Mouse (Mus musculus) CH12.LX (cell line): ENCODE data around the gene Grid1. TPM values are rescaled to one million over a fixed set of nuclear protein-coding genes. Genes with fewer than 3 reads are reported as not detected.

ENCODE experiments used
- DNase-seq: peaks from one replicate; pipeline ENCODE4 v3.0.0-alpha.2; 2013; ENCODE audit errors: extremely low read depth
- H3K27ac ChIP-seq: 2 replicates; pipeline ENCODE4 v1.5.1; 2012; ENCODE audit warnings: low read depth, mild to moderate bottlenecking, control low read depth, moderate library complexity; ENCODE audit not compliant: insufficient read depth
- H3K27me3 ChIP-seq: replicated peaks from 2 replicates; pipeline ENCODE3; 2012; ENCODE audit warnings: inconsistent platforms
- H3K36me3 ChIP-seq, 2 experiments: replicated peaks in 1 of 2; 2 replicates each; pipeline versions ENCODE3 to v1.6.1; 2012; ENCODE audit warnings: inconsistent platforms in 1 of 2, low read length in 1 of 2, mild to moderate bottlenecking in 1 of 2, mixed read lengths in 1 of 2, moderate library complexity in 1 of 2; ENCODE audit not compliant: control insufficient read depth in 1 of 2, insufficient read depth in 1 of 2
- H3K4me1 ChIP-seq, 2 experiments: 2 replicates each; pipeline ENCODE4 v1.6.1; 2012; ENCODE audit warnings: inconsistent platforms in 1 of 2, moderate library complexity in 1 of 2; ENCODE audit not compliant: insufficient read depth in 2 of 2, control insufficient read depth in 1 of 2
- H3K4me2 ChIP-seq: 2 replicates; pipeline ENCODE4 v1.6.1; 2012; ENCODE audit warnings: low read depth, mild to moderate bottlenecking, control low read depth; ENCODE audit not compliant: poor library complexity, insufficient read depth, severe bottlenecking
- H3K4me3 ChIP-seq, 3 experiments: fragments of 150-350 bp in 1 of 3; sonication (generic) in 1 of 3; replicated peaks in 1 of 3; 2 replicates each; pipeline versions ENCODE3 to v1.5.1; 2011 to 2012; ENCODE audit warnings: low read depth in 2 of 3, low read length in 2 of 3, mild to moderate bottlenecking in 2 of 3, moderate library complexity in 2 of 3, control low read depth in 1 of 3, improper control_type of control experiment in 1 of 3, inconsistent platforms in 1 of 3, mixed read lengths in 1 of 3; ENCODE audit not compliant: poor library complexity in 1 of 3
- H3K79me2 ChIP-seq: replicated peaks from 2 replicates; pipeline ENCODE4 v1.6.1; 2012; ENCODE audit warnings: mild to moderate bottlenecking, moderate library complexity; ENCODE audit not compliant: control insufficient read depth, poor library complexity, insufficient read depth, severe bottlenecking; ENCODE audit errors: extremely low read depth
- H3K9ac ChIP-seq: 2 replicates; pipeline ENCODE4 v1.6.1; 2012; ENCODE audit warnings: low read depth, mild to moderate bottlenecking, control low read depth, moderate library complexity; ENCODE audit not compliant: insufficient read depth
- H3K9me3 ChIP-seq: replicated peaks from 2 replicates; pipeline ENCODE3; 2012; ENCODE audit warnings: low read length, inconsistent platforms, mixed read lengths
- CHD1 ChIP-seq: IDR thresholded peaks from 2 replicates; pipeline ENCODE4 v1.6.1; 2012; ENCODE audit warnings: low read depth, low read length, improper control_type of control experiment, inconsistent platforms
- HCFC1 ChIP-seq: IDR thresholded peaks from 2 replicates; pipeline ENCODE4 v1.6.1; 2012; ENCODE audit warnings: low read depth, mild to moderate bottlenecking, inconsistent platforms, low read length, improper control_type of control experiment
- IRF4 ChIP-seq: IDR thresholded peaks from 2 replicates; pipeline ENCODE4 v1.6.1; 2014; ENCODE audit warnings: low read depth, mild to moderate bottlenecking, inconsistent platforms, low read length, improper control_type of control experiment
- JUND ChIP-seq: conservative IDR thresholded peaks from 2 replicates; pipeline ENCODE4 v1.6.1; 2011; ENCODE audit warnings: low read depth, low read length, improper control_type of control experiment
- KAT2A ChIP-seq: IDR thresholded peaks from 2 replicates; pipeline ENCODE4 v1.6.1; 2012; ENCODE audit warnings: low read length, improper control_type of control experiment, inconsistent platforms; ENCODE audit not compliant: insufficient replicate concordance
- MYC ChIP-seq: IDR thresholded peaks from 2 replicates; pipeline ENCODE4 v1.6.1; 2011; ENCODE audit warnings: low read depth, mild to moderate bottlenecking, improper control_type of control experiment, low read length
- NRF1 ChIP-seq: IDR thresholded peaks from 2 replicates; pipeline ENCODE4 v1.6.1; 2014; ENCODE audit warnings: low read depth, mild to moderate bottlenecking, inconsistent platforms, low read length, improper control_type of control experiment, moderate library complexity
- RAD21 ChIP-seq: IDR thresholded peaks from 2 replicates; pipeline ENCODE4 v1.6.1; 2011; ENCODE audit warnings: low read depth, mild to moderate bottlenecking, low read length, improper control_type of control experiment, moderate library complexity
- SIN3A ChIP-seq: IDR thresholded peaks from 2 replicates; pipeline ENCODE4 v1.6.1; 2012; ENCODE audit warnings: low read length, improper control_type of control experiment, inconsistent platforms
- ZKSCAN1 ChIP-seq: IDR thresholded peaks from 2 replicates; pipeline ENCODE4 v1.6.1; 2012; ENCODE audit warnings: low read depth, inconsistent platforms, low read length, improper control_type of control experiment, borderline replicate concordance
- ZNF384 ChIP-seq: IDR thresholded peaks from 2 replicates; pipeline ENCODE4 v1.6.1; 2012; ENCODE audit warnings: low read depth, low read length, improper control_type of control experiment, inconsistent platforms
- dilution Hi-C: fragments of 300-500 bp; cut with MboI; formaldehyde crosslinking; loops from 2 replicates; pipeline ENCODE4 v1.14.3; 2020; ENCODE audit warnings: low sequenced_read_pairs; ENCODE audit not compliant: extremely low pct_unique_long_range_greater_than_20kb, extremely low pct_ligation_motif_present
- in situ Hi-C: fragments of 300-500 bp; cut with MboI; formaldehyde crosslinking; loops from 3 replicates; pipeline ENCODE4 v1.14.3; 2019; ENCODE audit warnings: low sequenced_read_pairs, low pct_ligation_motif_present, low pct_unique_long_range_greater_than_20kb, mixed read lengths
- polyA plus RNA-seq: library from polyadenylated mRNA; unstranded; fragments of >175 nt; gene quantifications from 2 replicates; pipeline ENCODE4 v1.2.1, GENCODE M21; 2012; ENCODE audit warnings: low read depth; ENCODE audit not compliant: insufficient read length
- total RNA-seq, 2 experiments: library from RNA; depleted of rRNA; stranded (reverse); fragments of 300-350 nt in 1 of 2; fragments of >200 nt in 1 of 2; gene quantifications; 2 replicates each; pipeline ENCODE4 v1.2.3; 2012 to 2014

Grid1 gene
- total and polyA plus RNA-seq, 3 experiments: not detected

DNA sequence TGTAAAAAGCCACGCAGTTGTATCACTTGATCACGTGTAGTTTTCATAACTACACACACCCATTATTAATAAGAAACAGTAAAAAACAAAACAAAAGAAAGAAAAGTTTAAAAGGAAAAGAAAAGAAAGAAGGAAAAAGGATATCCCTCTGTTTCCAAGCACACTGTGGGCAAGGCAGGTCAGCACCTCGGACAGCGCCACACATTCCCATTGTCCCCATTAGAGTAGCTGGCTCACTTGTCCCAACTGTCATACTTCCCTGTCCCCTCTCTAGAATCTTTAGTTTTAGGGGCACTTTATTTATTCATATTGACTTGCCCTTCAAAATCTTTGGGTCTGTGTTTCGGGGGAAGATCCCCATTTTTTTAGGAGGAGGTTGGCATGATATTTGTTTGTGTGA is 47.4 kb downstream of the Grid1 start (continued):
- no peak for TF ChIP-seq HCFC1

DNA sequence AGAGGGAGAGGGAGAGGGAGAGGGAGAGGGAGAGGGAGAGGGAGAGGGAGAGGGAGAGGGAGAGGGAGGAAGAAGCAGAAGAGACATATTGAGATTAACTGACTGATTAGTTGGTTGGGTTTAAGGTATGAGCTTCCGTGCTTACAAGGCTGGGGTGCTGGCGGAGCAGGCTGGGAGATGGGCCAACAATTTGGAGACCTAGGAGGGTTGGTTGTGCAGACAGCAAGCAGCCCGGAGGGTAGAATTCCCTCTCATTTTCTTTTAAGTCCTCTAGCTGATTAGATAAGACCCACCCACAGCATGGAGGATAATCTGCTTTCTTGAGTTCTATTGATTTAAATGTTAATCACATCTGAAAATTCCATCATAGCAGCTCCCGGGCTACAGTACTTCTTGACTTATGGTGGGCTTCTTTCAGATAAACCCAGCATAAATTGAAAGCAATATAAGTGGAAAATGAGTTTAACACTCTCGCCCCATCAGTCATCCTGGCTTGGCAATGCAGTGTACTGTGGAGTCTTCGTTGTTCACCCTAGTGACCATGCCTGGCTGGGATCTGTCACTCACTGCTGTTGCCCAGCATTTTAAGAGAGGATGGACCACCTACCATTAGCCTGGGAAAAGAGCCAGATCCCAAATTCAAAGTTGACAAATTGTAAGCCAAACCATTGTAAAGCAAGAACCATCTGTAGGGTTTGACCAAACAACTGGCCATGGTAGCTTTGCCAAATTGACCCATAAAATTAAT is 48.8 kb downstream of the Grid1 start:
- in situ Hi-C loops: no loop called here

DNA sequence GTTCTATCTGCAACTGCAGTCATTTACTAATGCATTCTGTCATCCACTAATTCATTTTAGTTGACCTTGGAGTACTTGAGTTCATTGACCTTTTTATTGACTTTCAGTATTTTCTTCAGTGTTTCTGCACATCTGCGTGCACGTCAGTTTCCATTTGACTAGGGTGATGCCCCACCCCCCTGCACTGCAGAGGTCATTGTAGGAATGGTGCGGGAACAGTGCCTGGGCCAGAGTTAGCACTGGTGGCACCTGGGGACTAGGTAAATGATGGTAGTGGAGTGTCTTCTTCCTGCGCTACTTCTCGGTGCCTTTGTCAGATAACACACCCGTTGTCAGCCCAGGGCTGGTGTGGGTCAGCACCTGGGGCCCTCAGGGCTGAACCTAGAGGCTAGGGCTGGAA is 60.1 kb downstream of the Grid1 start:
- Histone ChIP-seq H3K4me2 (peak overlapping the region; percentile 54; the same call in 1 of the 2 replicates), H3K4me1 (peaks cover 5 to 13% of the 10 kb centered on the region in 2 experiments; a peak in 3 of 4 replicates), H3K9ac (no peak overlapping the region), H3K79me2 (no peaks in the 10 kb centered on the region), H3K9me3 (no peaks in the 10 kb centered on the region), H3K4me3 (no peak overlapping the region), H3K36me3 (no peaks in the 10 kb centered on the region), H3K27ac (no peak overlapping the region), H3K27me3 (peaks cover 57% of the 10 kb centered on the region)
- dilution Hi-C loops (no loop called here), in situ Hi-C loops (no loop called here)
- no peak for DNase-seq
- TF ChIP-seq CHD1: no peak
- TF ChIP-seq IRF4: peak; percentile 28; the same call in 1 of the 2 replicates
- 0 out of 2 replicates have a peak, but pooled peaks have one; percentile 18 for TF ChIP-seq JUND

More for the DNA sequence above, 48.8 kb downstream of the Grid1 start:
- Histone ChIP-seq H3K4me1 (no peaks in the 10 kb centered on the region), H3K4me3 (no peak overlapping the region), H3K27me3 (peaks cover 57% of the 10 kb centered on the region)
- DNase-seq: no peak
- no peak for TF ChIP-seq NRF1
- TF ChIP-seq KAT2A: no peak
- TF ChIP-seq ZNF384: no peak
- no peak for TF ChIP-seq RAD21
- TF ChIP-seq ZKSCAN1: no peak
- TF ChIP-seq JUND: no peak
- no peak for TF ChIP-seq CHD1
- no peak for TF ChIP-seq MYC
- TF ChIP-seq SIN3A: no peak
- TF ChIP-seq, all 38 proteins: peak for 0
- Histone ChIP-seq H3K9ac (no peak overlapping the region), H3K36me3 (no peaks in the 10 kb centered on the region), H3K27ac (no peak overlapping the region), H3K79me2 (no peaks in the 10 kb centered on the region), H3K4me2 (no peak overlapping the region), H3K9me3 (no peaks in the 10 kb centered on the region)
- dilution Hi-C loops: no loop called here
